Mouse (Mus musculus): ENCODE results near the gene Olfr625-ps1. TPM values are rescaled to one million over a fixed set of nuclear protein-coding genes. Genes with fewer than 3 reads are reported as not detected.
A peak's percentile ranks its signal among the peaks of the same experiment; 100 is the strongest.

Gene Olfr625-ps1
- total RNA-seq (2021), result not detected
- long read RNA-seq, experiment 1, result 0 reads
- long read RNA-seq, experiment 2, result 0 reads

DNA sequence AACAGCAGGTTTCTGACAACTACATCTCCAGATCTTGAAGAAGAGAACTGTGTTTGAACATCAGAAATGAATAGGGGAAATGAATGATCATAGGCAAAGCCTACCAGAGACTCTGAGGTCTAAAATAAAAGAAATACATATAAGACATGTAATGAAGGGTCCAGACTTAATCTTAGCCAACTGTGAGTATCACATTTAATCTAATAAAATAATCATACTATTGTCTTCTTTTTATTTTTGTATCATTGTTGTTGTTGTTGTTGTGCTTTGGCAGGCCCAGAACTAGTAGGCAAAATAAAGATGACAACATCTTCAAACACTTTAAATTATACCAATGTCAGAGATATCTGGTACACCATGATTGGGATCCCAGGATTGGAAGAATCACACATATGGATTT, at the start of gene Olfr625-ps1:
Olfr625-ps1 (plus strand) TSS at position 301 of the 400 bp plus-strand sequence.
- no peak for DNase-seq (ENCODE audit: low spot score in 2 of 2)

DNA sequence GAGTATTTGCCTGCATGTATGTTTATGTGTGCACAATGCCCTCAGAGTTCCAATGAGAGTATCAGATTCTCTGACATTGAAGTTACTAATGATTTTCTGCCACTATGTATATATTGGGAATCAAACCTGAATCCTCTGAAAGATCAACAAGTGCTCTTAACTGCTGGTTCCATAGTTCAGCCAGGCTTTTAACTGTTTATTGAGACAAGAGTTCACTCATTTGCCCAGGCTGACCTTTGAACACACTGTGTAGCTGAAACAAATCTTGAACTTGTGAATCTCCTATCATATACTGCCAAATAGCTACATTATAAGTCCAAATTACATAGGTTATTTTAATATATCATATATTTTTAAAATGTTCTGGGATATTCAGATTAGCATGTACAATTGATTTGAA, 45.7 kb upstream of the Olfr625-ps1 start:
- no peak for DNase-seq (ENCODE audit: low spot score in 2 of 2)

DNA sequence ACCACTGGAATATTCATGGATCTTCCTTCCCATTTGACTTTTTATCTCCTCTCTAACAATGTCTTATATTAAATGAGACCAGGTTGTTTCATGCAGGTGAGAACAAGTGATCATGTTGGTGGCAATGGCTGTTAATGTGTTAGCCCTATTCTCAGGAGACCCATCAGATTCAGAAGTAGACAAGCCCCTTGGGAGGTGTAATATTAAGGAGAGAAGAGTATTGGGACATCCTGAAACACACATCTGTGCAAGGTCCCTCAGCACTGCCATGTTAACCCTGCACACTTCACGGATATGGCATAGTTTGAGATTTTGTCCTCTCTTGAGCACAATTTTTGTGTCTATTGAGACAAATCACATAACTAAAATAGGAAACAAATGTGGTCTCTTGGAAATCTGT, 39.9 kb upstream of the Olfr625-ps1 start, which contains the start of gene Olfr622:
Olfr622 (minus strand) TSS at position 101 of the 400 bp plus-strand sequence.
- no peak for DNase-seq (ENCODE audit: low spot score in 2 of 2)

DNA sequence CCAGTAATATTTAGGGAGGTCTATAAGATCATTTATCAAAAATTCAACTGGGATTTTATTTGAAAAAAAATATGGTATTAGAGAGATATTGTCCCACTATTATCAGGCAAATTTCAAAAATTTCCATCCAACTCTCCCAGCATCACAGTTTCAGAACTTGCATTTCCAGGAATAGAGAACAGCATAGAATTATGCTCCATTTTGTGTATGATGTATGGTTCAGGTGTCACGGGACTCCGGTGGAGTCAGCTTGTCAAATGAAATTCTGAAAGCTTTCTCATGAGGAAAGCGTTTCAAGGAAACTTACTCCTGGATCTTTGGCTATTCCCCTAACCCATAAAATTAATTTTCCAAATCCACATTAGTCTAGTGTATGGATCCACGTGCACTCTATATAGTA, 38.5 kb upstream of the Olfr625-ps1 start:
- DNase-seq (ENCODE audit: low spot score in 2 of 2), result no peak

DNA sequence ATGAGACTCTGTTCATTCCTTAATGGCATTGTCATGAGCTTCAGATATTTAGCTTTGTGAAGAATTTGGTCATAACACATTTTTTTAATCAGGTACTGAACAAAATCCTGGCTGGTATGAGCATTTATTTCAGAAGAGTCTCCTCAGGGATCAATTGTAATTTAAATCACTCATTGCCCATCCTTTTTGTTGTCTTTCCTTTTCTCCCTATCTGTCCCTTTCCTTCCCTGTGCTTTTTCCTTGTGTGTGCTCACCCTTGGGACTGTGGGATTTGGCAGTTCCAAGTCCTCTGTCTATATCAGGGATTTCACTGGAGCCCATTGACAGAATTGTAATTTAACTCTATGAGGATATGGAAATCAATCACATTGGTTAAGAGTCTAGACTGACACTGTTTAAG, 18.9 kb upstream of the Olfr625-ps1 start, which contains the start of gene Olfr623:
Olfr623 (minus strand) TSS at position 101 of the 400 bp plus-strand sequence.
- no peak for DNase-seq (ENCODE audit: low spot score in 2 of 2)

DNA sequence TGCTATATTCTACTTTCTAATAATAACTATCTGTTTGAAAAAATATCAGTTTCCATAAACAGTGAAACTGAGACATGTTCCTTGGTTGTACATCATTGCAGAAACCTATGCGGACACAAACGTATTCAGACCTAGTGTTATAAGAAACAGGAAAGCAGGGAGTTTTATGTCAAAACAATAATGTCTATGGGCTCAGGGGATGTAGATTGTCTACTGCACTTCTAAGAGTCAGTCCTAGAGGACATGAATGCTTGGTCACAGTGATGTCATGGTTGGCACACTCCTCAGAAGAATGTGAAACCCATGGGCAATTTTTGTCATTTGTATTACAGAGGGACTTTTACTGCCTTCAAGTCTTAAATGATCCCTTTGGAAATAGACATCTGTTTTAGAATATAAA, 11.4 kb upstream of the Olfr625-ps1 start, which contains the start of gene Olfr624:
Olfr624 (minus strand) TSS at position 101 of the 400 bp plus-strand sequence.
- DNase-seq (ENCODE audit: low spot score in 2 of 2), result no peak

DNA sequence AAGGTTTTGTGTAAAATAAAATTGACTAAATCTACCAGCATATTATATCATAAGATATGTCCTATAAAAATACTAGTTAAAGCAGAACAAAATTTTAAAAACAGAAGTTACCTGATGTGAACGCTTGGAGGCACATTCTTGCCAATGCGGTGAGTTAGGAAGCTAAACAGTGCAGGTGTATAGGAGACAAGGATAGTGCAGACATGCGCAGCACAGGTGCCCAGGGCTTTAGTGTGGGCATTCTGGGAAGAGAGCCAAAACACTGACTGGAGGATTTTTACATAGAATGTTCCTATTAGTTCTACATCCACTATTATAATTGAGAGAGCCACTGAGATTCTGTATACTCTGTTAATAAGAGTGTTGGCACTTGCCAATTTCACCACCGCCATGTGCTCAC, 16.9 kb downstream of the Olfr625-ps1 start:
- no peak for DNase-seq (ENCODE audit: low spot score in 2 of 2)

DNA sequence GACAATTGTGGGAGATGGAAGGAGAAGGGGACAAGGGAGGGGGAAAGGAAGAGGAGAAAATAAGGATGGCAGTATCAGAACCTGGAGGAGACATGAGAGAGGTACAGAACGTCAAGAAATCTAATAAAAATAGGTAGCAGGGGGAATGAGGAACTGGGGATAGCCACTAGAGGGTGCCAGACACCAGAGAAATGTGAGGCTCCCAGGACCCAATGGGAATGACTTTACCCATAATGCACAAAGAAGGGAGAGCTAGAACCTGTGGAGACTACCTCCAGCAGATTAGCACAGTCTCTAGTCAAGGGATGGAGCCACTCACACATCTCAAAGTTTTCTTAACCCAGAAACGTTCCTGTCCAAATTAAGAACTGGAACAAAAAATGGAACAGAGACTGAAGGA, 29.5 kb downstream of the Olfr625-ps1 start:
- no peak for DNase-seq (ENCODE audit: low spot score in 2 of 2)

DNA sequence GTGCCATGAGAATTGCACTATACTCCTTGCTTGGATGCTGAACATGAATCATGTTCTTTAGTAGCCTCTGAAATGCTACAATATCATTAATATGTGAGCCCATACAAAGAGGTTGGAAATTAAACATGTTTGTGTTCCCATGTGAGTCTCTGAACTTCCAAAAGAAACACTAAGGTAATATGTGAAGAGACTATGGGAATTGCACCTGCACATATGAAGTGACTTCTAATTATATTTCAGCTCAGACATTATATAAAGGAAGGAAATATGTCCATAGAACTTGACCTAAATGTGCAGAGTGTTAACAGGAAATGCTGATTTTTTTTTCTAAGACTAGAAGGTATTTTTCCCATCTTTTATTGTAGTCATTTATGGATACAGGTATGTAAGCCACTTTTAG, 31.9 kb downstream of the Olfr625-ps1 start, which contains the start of gene Olfr243:
Olfr243 (plus strand) TSS at position 301 of the 400 bp plus-strand sequence.
- no peak for DNase-seq (ENCODE audit: low spot score in 2 of 2)

DNA sequence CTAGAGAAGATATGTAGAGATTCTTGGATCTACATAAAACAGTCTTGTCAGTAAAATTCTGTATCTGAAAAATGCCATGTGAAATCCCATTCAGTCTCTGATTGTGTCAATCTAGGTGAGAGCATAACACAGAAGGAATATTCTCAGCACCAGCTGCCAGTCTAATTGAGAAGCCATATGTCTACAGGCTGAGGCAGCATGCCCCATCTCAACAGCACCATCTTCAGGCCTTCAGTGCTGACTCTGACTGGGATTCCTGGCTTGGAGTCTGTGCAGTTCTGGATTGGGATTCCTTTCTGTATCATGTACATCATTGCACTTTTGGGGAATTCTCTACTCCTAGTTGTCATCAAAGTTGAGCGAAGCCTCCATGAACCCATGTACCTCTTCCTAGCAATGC, 33.9 kb downstream of the Olfr625-ps1 start:
- DNase-seq (ENCODE audit: low spot score in 2 of 2), result peak; percentile 5 to 50

DNA sequence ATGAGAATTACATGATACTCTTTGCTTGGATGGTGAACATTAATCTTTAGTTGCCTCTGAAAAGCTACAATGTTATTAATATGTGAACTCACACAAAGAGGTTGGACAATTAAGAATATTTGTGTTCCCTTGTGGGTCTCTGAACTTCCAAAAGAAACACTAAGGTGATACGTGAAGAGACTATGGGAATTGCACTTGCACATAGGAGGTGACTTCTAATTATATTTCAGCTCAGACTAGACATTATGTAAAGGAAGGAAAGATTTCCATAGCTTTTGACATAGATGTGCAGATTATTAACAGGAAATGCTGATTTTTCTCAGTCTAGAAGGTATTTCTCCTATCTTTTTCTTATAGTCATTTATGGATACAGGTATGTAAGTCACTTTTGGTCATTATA, 47.6 kb downstream of the Olfr625-ps1 start, which contains the start of gene Olfr628:
Olfr628 (plus strand) TSS at position 301 of the 400 bp plus-strand sequence.
- DNase-seq (ENCODE audit: low spot score in 2 of 2), result no peak

Other genes starting within 250 kb of the Olfr625-ps1 start
- gene Olfr605, start 237.3 kb upstream of the Olfr625-ps1 start, total RNA-seq (2021), result not detected
- not detected for gene Olfr606, start 233.7 kb upstream of the Olfr625-ps1 start, total RNA-seq (2021)
- gene Olfr607, start 218.6 kb upstream of the Olfr625-ps1 start, total RNA-seq (2021), result not detected
- gene Olfr608, start 212.8 kb upstream of the Olfr625-ps1 start, total RNA-seq (2021), result not detected
- not detected for gene Olfr609, start 184.7 kb upstream of the Olfr625-ps1 start, total RNA-seq (2021)
- gene Olfr610, start 170.6 kb upstream of the Olfr625-ps1 start, total RNA-seq (2021), result not detected
- gene Olfr611, start 161.9 kb upstream of the Olfr625-ps1 start, total RNA-seq (2021), result not detected
- gene Olfr612, start 140.0 kb upstream of the Olfr625-ps1 start, total RNA-seq (2021), result not detected
- not detected for gene Olfr613, start 134.6 kb upstream of the Olfr625-ps1 start, total RNA-seq (2021)
- gene Olfr615, start 126.6 kb upstream of the Olfr625-ps1 start, total RNA-seq (2021), result not detected
- not detected for gene Olfr616, start 113.6 kb upstream of the Olfr625-ps1 start, total RNA-seq (2021)
- not detected for gene Olfr617, start 109.7 kb upstream of the Olfr625-ps1 start, total RNA-seq (2021)
- gene Olfr618, start 92.6 kb upstream of the Olfr625-ps1 start, total RNA-seq (2021), result not detected
- gene Olfr619, start 82.1 kb upstream of the Olfr625-ps1 start, total RNA-seq (2021), result not detected
- not detected for gene Olfr620, start 70.2 kb upstream of the Olfr625-ps1 start, total RNA-seq (2021)
- not detected for gene Olfr622, start 40.0 kb upstream of the Olfr625-ps1 start, total RNA-seq (2021)
- not detected for gene Olfr623, start 19.0 kb upstream of the Olfr625-ps1 start, total RNA-seq (2021)
- under 1 TPM in 1 of 2 experiments, not detected in 1; 0.07 TPM for gene Olfr624, start 11.5 kb upstream of the Olfr625-ps1 start, total RNA-seq (2021)
- not detected for gene Olfr243, start 32.0 kb downstream of the Olfr625-ps1 start, total RNA-seq (2021)
- not detected for gene Olfr628, start 47.7 kb downstream of the Olfr625-ps1 start, total RNA-seq (2021)
- gene Olfr629, start 62.2 kb downstream of the Olfr625-ps1 start, total RNA-seq (2021), result not detected
- gene Olfr630, start 74.6 kb downstream of the Olfr625-ps1 start, total RNA-seq (2021), result not detected
- gene Olfr69, start 88.9 kb downstream of the Olfr625-ps1 start, total RNA-seq (2021), result not detected
- not detected for gene Olfr68, start 97.0 kb downstream of the Olfr625-ps1 start, total RNA-seq (2021)
- gene Olfr67, start 109.1 kb downstream of the Olfr625-ps1 start, total RNA-seq (2021), result not detected
- gene Hbb-bt, start 131.3 kb downstream of the Olfr625-ps1 start, total RNA-seq (2021), result 10 to 100 TPM; 58.3 to 79.4 TPM
- 100 to 1,000 TPM; 565 to 654 TPM for gene Hbb-bs, start 145.4 kb downstream of the Olfr625-ps1 start, total RNA-seq (2021)
- not detected for gene Hbb-bh2, start 157.8 kb downstream of the Olfr625-ps1 start, total RNA-seq (2021)
- gene Hbb-bh1, start 160.4 kb downstream of the Olfr625-ps1 start, total RNA-seq (2021), result not detected
- gene Hbb-y, start 170.5 kb downstream of the Olfr625-ps1 start, total RNA-seq (2021), result not detected
- not detected for gene Olfr66, start 203.5 kb downstream of the Olfr625-ps1 start, total RNA-seq (2021)
- gene Olfr64, start 211.8 kb downstream of the Olfr625-ps1 start, total RNA-seq (2021), result not detected
- gene Olfr65, start 220.8 kb downstream of the Olfr625-ps1 start, total RNA-seq (2021), result not detected
- not detected for gene Olfr631, start 246.1 kb downstream of the Olfr625-ps1 start, total RNA-seq (2021)